Mouse (Mus musculus) c-Kit-positive CD71-positive TER-119-positive erythroid progenitor cells, embryonic 14.5 days (primary cell): ENCODE data around the gene Sema6d.

Experiments
- DNase-seq: peaks from one replicate; pipeline ENCODE4 v3.0.0-alpha.2; 2013; ENCODE audit warnings: low spot score

Gene Sema6d

GRCm38 (mm10) chr2:124171718-124172117 is 81.9 kb downstream of the Sema6d start:
- DNase-seq: no peak

- DNase-seq: no peak
Measured at GRCm38 (mm10) chr2:124176265-124176664, 86.5 kb downstream of the Sema6d start.

- no peak for DNase-seq
Measured at GRCm38 (mm10) chr2:124176711-124177169, 87.0 kb downstream of the Sema6d start.

GRCm38 (mm10) chr2:124189271-124189670 is 99.5 kb downstream of the Sema6d start:
- no peak for DNase-seq

- no peak for DNase-seq
Measured at GRCm38 (mm10) chr2:124194041-124194440, 104.3 kb downstream of the Sema6d start.

- no peak for DNase-seq
Measured at GRCm38 (mm10) chr2:124201493-124201892, 111.7 kb downstream of the Sema6d start.

- no peak for DNase-seq
Measured at GRCm38 (mm10) chr2:124202475-124202990, 112.8 kb downstream of the Sema6d start.

- DNase-seq: no peak
Measured at GRCm38 (mm10) chr2:124205811-124206210, 116.0 kb downstream of the Sema6d start.

- DNase-seq: no peak
Measured at GRCm38 (mm10) chr2:124208251-124208650, 118.5 kb downstream of the Sema6d start.

- DNase-seq: no peak
Measured at GRCm38 (mm10) chr2:124223559-124223958, 133.8 kb downstream of the Sema6d start.

GRCm38 (mm10) chr2:124224328-124224727 is 134.6 kb downstream of the Sema6d start:
- no peak for DNase-seq

GRCm38 (mm10) chr2:124234636-124235221 is 145.0 kb downstream of the Sema6d start:
- DNase-seq: no peak

GRCm38 (mm10) chr2:124235237-124236055 is 145.7 kb downstream of the Sema6d start:
- DNase-seq: no peak

- no peak for DNase-seq
Measured at GRCm38 (mm10) chr2:124236831-124237230, 147.1 kb downstream of the Sema6d start.

GRCm38 (mm10) chr2:124243608-124244007 is 153.8 kb downstream of the Sema6d start:
- DNase-seq: no peak

- no peak for DNase-seq
Measured at GRCm38 (mm10) chr2:124244543-124245245, 154.9 kb downstream of the Sema6d start.

GRCm38 (mm10) chr2:124258108-124258507 is 168.3 kb downstream of the Sema6d start:
- no peak for DNase-seq

- no peak for DNase-seq
Measured at GRCm38 (mm10) chr2:124264309-124264708, 174.5 kb downstream of the Sema6d start.

- DNase-seq: no peak
Measured at GRCm38 (mm10) chr2:124271156-124271555, 181.4 kb downstream of the Sema6d start.

- no peak for DNase-seq
Measured at GRCm38 (mm10) chr2:124277492-124277891, 187.7 kb downstream of the Sema6d start.

- no peak for DNase-seq
Measured at GRCm38 (mm10) chr2:124285109-124285508, 195.3 kb downstream of the Sema6d start.

GRCm38 (mm10) chr2:124289356-124289755 is 199.6 kb downstream of the Sema6d start:
- DNase-seq: no peak

- DNase-seq: no peak
Measured at GRCm38 (mm10) chr2:124291145-124291544, 201.4 kb downstream of the Sema6d start.
